16 mouse cellular contexts compared by ENCODE assay signal in genomic region chr4:107354543-107354942, GRCm38 (mm10). TPM values are rescaled to one million over a fixed set of nuclear protein-coding genes. Genes with fewer than 3 reads are reported as not detected.
DNase-seq lines count a peak whose midpoint lies in the region; ATAC-seq lines count a peak whose summit lies in the region.
"Had no signal": no experiment of that assay in that cellular context is flagged by ENCODE, and none has a peak within 500 bp of the region (broad histone marks: within the 10 kb centered on the region; RNA-seq: fewer than 3 reads in every experiment).

No protein-coding gene starts in this region.

- H3K4me2 ChIP-seq in intestine, embryonic 15.5 days (replicated peaks), result no peak overlapping the region
- no peak overlapping the region for H3K4me2 ChIP-seq in intestine, embryonic 16.5 days (ENCODE audit: low read depth, low read length)
- H3K4me2 ChIP-seq: liver, embryonic 12.5 days had no signal

- intact Hi-C loops in left cerebral cortex, postnatal 4 days (cut with DNase I), result no loop called here

- H3K27ac ChIP-seq in intestine, embryonic 15.5 days, result no peak overlapping the region
- no peak overlapping the region for H3K27ac ChIP-seq in intestine, embryonic 16.5 days (ENCODE audit: low read length)
- H3K27ac ChIP-seq: liver, embryonic 12.5 days had no signal

- no peaks in the 10 kb centered on the region for H3K9me3 ChIP-seq in intestine, embryonic 15.5 days
- H3K9me3 ChIP-seq in intestine, embryonic 16.5 days (ENCODE audit: control insufficient read depth, low read length), result no peaks in the 10 kb centered on the region
- H3K9me3 ChIP-seq: liver, embryonic 12.5 days had no signal

- 0 out of 2 replicates have a peak, but pooled peaks have one; percentile 31 for ATAC-seq in intestine, embryonic 15.5 days
- ATAC-seq in intestine, embryonic 16.5 days, result no peak
- ATAC-seq: forebrain, postnatal 0 days; liver, embryonic 12.5 days; midbrain, embryonic 16.5 days had no signal

- no peak overlapping the region for H3K9ac ChIP-seq in intestine, embryonic 15.5 days
- no peak overlapping the region for H3K9ac ChIP-seq in intestine, embryonic 16.5 days (ENCODE audit: low read depth, low read length)
- H3K9ac ChIP-seq: forebrain, postnatal 0 days; liver, embryonic 12.5 days had no signal

- H3K4me3 ChIP-seq in intestine, embryonic 15.5 days (replicated peaks), result no peak overlapping the region
- H3K4me3 ChIP-seq in intestine, embryonic 16.5 days (ENCODE audit: low read length), result no peak overlapping the region
- H3K4me3 ChIP-seq: liver, embryonic 12.5 days had no signal

- no peaks in the 10 kb centered on the region for H3K4me1 ChIP-seq in intestine, embryonic 15.5 days (replicated peaks)
- H3K4me1 ChIP-seq in intestine, embryonic 16.5 days (ENCODE audit: control insufficient read depth, insufficient read depth, low read length), result no peaks in the 10 kb centered on the region

- DNase-seq in forelimb bud, embryonic 11.5 days (ENCODE audit: low read depth, low spot score), result peak; percentile 68
- peak; percentile 31 to 46 for DNase-seq in kidney, postnatal 4 days
- DNase-seq in left cerebral cortex, postnatal 4 days, result no peak
- DNase-seq in thymus, postnatal 25 days, result no peak
- DNase-seq in right cerebral cortex, postnatal 14 days, result no peak
- DNase-seq: forebrain, postnatal 0 days; layer of hippocampus, postnatal 36 days; lung, postnatal 36 days; thymus, postnatal 36 days had no signal

- no peaks in the 10 kb centered on the region for H3K27me3 ChIP-seq in intestine, embryonic 15.5 days (replicated peaks)
- no peaks in the 10 kb centered on the region for H3K27me3 ChIP-seq in intestine, embryonic 16.5 days (replicated peaks; ENCODE audit: control insufficient read depth, insufficient read depth, low read length)
- H3K27me3 ChIP-seq: liver, embryonic 12.5 days had no signal

- H3K36me3 ChIP-seq in intestine, embryonic 15.5 days, result no peaks in the 10 kb centered on the region
- H3K36me3 ChIP-seq in intestine, embryonic 16.5 days (ENCODE audit: control insufficient read depth, insufficient read depth, low read length), result no peaks in the 10 kb centered on the region

- WGBS in intestine, embryonic 15.5 days, result 14% methylated on average over 4 of the region's 4 CpGs
- WGBS in intestine, embryonic 16.5 days, result 12% methylated on average over 4 of the region's 4 CpGs

RNA-seq across cellular contexts. Expression of gene Ndc1, which starts 13.0 kb away (rescaled TPM):
- polyA plus RNA-seq in intestine, embryonic 15.5 days (2015; fragmentation: Nextera tagmentation; extraction: Ambion mirVana), result 28.6 and 32.6 TPM in 2 replicates
- polyA plus RNA-seq in intestine, embryonic 16.5 days (2015; fragmentation: Nextera tagmentation; extraction: Ambion mirVana), result 24.8 and 26.4 TPM in 2 replicates
- 10 to 100 TPM; 17.8 to 18.0 TPM for total RNA-seq in left cerebral cortex, postnatal 4 days (2021)

RNA-seq across cellular contexts. Expression of gene Yipf1, which starts 40.4 kb away (rescaled TPM):
- 69.3 and 76.8 TPM in 2 replicates for polyA plus RNA-seq in intestine, embryonic 15.5 days (2015; fragmentation: Nextera tagmentation; extraction: Ambion mirVana)
- polyA plus RNA-seq in intestine, embryonic 16.5 days (2015; fragmentation: Nextera tagmentation; extraction: Ambion mirVana), result 84.5 and 88.5 TPM in 2 replicates
- total RNA-seq in left cerebral cortex, postnatal 4 days (2021), result 10 to 100 TPM; 42.4 to 46.0 TPM

RNA-seq across cellular contexts. Expression of gene Dio1, which starts 47.6 kb away (rescaled TPM):
- polyA plus RNA-seq in intestine, embryonic 15.5 days (2015; fragmentation: Nextera tagmentation; extraction: Ambion mirVana), result 1.5 and 1.9 TPM in 2 replicates
- 3.3 and 5.2 TPM in 2 replicates for polyA plus RNA-seq in intestine, embryonic 16.5 days (2015; fragmentation: Nextera tagmentation; extraction: Ambion mirVana)
- not detected for total RNA-seq in left cerebral cortex, postnatal 4 days (2021)
- total RNA-seq: common myeloid progenitor, adult 5-6 weeks; forebrain, postnatal 0 days; gastrocnemius, postnatal 4 days; hematopoietic stem cell, adult 5-6 weeks; layer of hippocampus, postnatal 36 days had no signal
- polyA plus RNA-seq: forebrain, postnatal 0 days; liver, embryonic 12.5 days; midbrain, embryonic 16.5 days had no signal

Comparison
In these comparisons a context has a peak if more than half of its experiments do, and no peak if none do; other contexts are left out.
1. DNase-seq: peak in forelimb bud, embryonic 11.5 days (single experiment) and kidney, postnatal 4 days (2 of 2); none in left cerebral cortex, postnatal 4 days (single experiment), thymus, postnatal 25 days (single experiment) and right cerebral cortex, postnatal 14 days (single experiment).